Mouse (Mus musculus) right cerebral cortex, postnatal 25 days (tissue): Measurements from ENCODE around the gene Prrt4.

ENCODE experiments used
- DNase-seq: peaks from one replicate; pipeline ENCODE4 v3.0.0; 2022

Prrt4 gene

GRCm38 (mm10) chr6:29145456-29146307 lies 33.7 kb downstream of the Prrt4 start:
- DNase-seq, result peak; percentile 23

- no peak for DNase-seq
These were observed 34.4 kb downstream of the Prrt4 start for GRCm38 (mm10) chr6:29144971-29145370.

- DNase-seq, result peak; percentile 56
These were observed 35.8 kb downstream of the Prrt4 start for GRCm38 (mm10) chr6:29143608-29144007.

GRCm38 (mm10) chr6:29137441-29137840 lies 41.9 kb downstream of the Prrt4 start:
- no peak for DNase-seq

- DNase-seq, result no peak
These were observed 46.3 kb downstream of the Prrt4 start for GRCm38 (mm10) chr6:29133100-29133499.

- no peak for DNase-seq
These were observed 52.4 kb downstream of the Prrt4 start for GRCm38 (mm10) chr6:29126878-29127426.

- DNase-seq, result no peak
These were observed 59.4 kb downstream of the Prrt4 start for GRCm38 (mm10) chr6:29119990-29120389.
